Mouse (Mus musculus) hindbrain, embryonic 13.5 days (tissue): ENCODE results near the gene Frem1. TPM values are rescaled to one million over a fixed set of nuclear protein-coding genes. Genes with fewer than 3 reads are reported as not detected.

ENCODE experiments used
- ATAC-seq: fragments of 200-750 bp; cut with Nextera tagmentation; 2 replicates; pipeline ENCODE4 v1.8.0; 2017; ENCODE audit warnings: moderate TSS enrichment; ENCODE audit not compliant: low FRiP score
- H3K27ac ChIP-seq: fragments of 300-500 bp; sonication (generic); 2 replicates; pipeline ENCODE4 v1.5.1; 2015; ENCODE audit warnings: inconsistent platforms, mild to moderate bottlenecking, moderate library complexity
- H3K27me3 ChIP-seq: fragments of 300-500 bp; sonication (generic); 2 replicates; pipeline ENCODE4 v1.6.1; 2015; ENCODE audit warnings: mild to moderate bottlenecking, inconsistent platforms
- H3K36me3 ChIP-seq: fragments of 300-500 bp; sonication (generic); 2 replicates; pipeline ENCODE4 v1.6.1; 2015; ENCODE audit warnings: mild to moderate bottlenecking, inconsistent platforms
- H3K4me1 ChIP-seq: fragments of 300-500 bp; sonication (generic); replicated peaks from 2 replicates; pipeline ENCODE4 v1.6.1; 2015; ENCODE audit warnings: inconsistent platforms
- H3K4me2 ChIP-seq: fragments of 300-500 bp; sonication (generic); 2 replicates; pipeline ENCODE4 v1.6.1; 2015; ENCODE audit warnings: inconsistent platforms, mild to moderate bottlenecking, moderate library complexity
- H3K4me3 ChIP-seq: fragments of 300-500 bp; sonication (generic); 2 replicates; pipeline ENCODE4 v1.5.1; 2015; ENCODE audit warnings: mild to moderate bottlenecking, inconsistent platforms
- H3K9ac ChIP-seq: fragments of 300-500 bp; sonication (generic); 2 replicates; pipeline ENCODE4 v1.6.1; 2015; ENCODE audit warnings: mild to moderate bottlenecking, inconsistent platforms
- H3K9me3 ChIP-seq: fragments of 300-500 bp; sonication (generic); 2 replicates; pipeline ENCODE4 v1.6.1; 2016; ENCODE audit warnings: inconsistent platforms
- WGBS: fragments of 180-500 bp; shearing (Covaris S2); methylation state at CpG from one replicate; pipeline ENCODE4 v1.1.7; 2015; 5-methylcytosine and 5-hydroxymethylcytosine counted together
- polyA plus RNA-seq: library from polyadenylated mRNA; unstranded; fragments of >200 nt; fragmentation: Nextera tagmentation; extraction: Ambion mirVana; gene quantifications from 2 replicates; pipeline ENCODE4 v1.2.1, GENCODE M21; 2015

Gene Frem1
- polyA plus RNA-seq, 1 experiment from 2014 or later, result 3.4 TPM

GRCm38 (mm10) chr4:83051176-83051575, 963 bp downstream of the Frem1 start:
- H3K9ac ChIP-seq, result peak overlapping the region; percentile 63

GRCm38 (mm10) chr4:83050151-83050796, 1.9 kb downstream of the Frem1 start:
- no peak for ATAC-seq
- Histone ChIP-seq H3K9me3 (no peaks in the 10 kb centered on the region), H3K36me3 (no peaks in the 10 kb centered on the region), H3K4me1 (peaks cover 44% of the 10 kb centered on the region), H3K27me3 (peaks cover 20% of the 10 kb centered on the region), H3K4me3 (peak overlapping the region; percentile 5; the same call in 1 of the 2 replicates), H3K27ac (no peak overlapping the region), H3K4me2 (peak overlapping the region; percentile 52), H3K9ac (no peak overlapping the region)
- 77% methylated on average over 5 of the region's 5 CpGs for WGBS

More at GRCm38 (mm10) chr4:83051176-83051575, 963 bp downstream of the Frem1 start:
- peaks cover 20% of the 10 kb centered on the region for H3K27me3 ChIP-seq
- H3K4me2 ChIP-seq, result peak overlapping the region; percentile 52
- ATAC-seq, result no peak
- peaks cover 35% of the 10 kb centered on the region for H3K4me1 ChIP-seq
- H3K4me3 ChIP-seq, result peak overlapping the region; percentile 34
- no peak overlapping the region for H3K27ac ChIP-seq
- H3K36me3 ChIP-seq, result no peaks in the 10 kb centered on the region
- no peaks in the 10 kb centered on the region for H3K9me3 ChIP-seq
- 7% methylated on average over 8 of the region's 8 CpGs for WGBS

- Histone ChIP-seq H3K4me2 (0 out of 2 replicates have a peak overlapping the region, but pooled peaks have one; percentile 8), H3K9ac (no peak overlapping the region), H3K4me3 (no peak overlapping the region), H3K27ac (no peak overlapping the region), H3K9me3 (no peaks in the 10 kb centered on the region), H3K36me3 (no peaks in the 10 kb centered on the region), H3K27me3 (peaks cover 20% of the 10 kb centered on the region), H3K4me1 (peaks cover 47% of the 10 kb centered on the region)
- WGBS, result 30% methylated on average over 3 of the region's 3 CpGs
- ATAC-seq, result no peak
These were observed 2.9 kb downstream of the Frem1 start for GRCm38 (mm10) chr4:83049288-83049687.

GRCm38 (mm10) chr4:83048561-83048960, 3.6 kb downstream of the Frem1 start:
- H3K4me1 ChIP-seq, result peaks cover 47% of the 10 kb centered on the region
- H3K36me3 ChIP-seq, result no peaks in the 10 kb centered on the region
- 35% methylated on average over 2 of the region's 2 CpGs for WGBS
- 0 out of 2 replicates have a peak overlapping the region, but pooled peaks have one; percentile 4 for H3K27ac ChIP-seq
- peaks cover 20% of the 10 kb centered on the region for H3K27me3 ChIP-seq
- no peak overlapping the region for H3K4me3 ChIP-seq
- no peak overlapping the region for H3K4me2 ChIP-seq
- H3K9ac ChIP-seq, result no peak overlapping the region
- no peak for ATAC-seq
- no peaks in the 10 kb centered on the region for H3K9me3 ChIP-seq

GRCm38 (mm10) chr4:83046806-83047205, 5.3 kb downstream of the Frem1 start:
- no peak for ATAC-seq
- whole genome bisulfite sequencing, result 67% methylated on average over 2 of the region's 2 CpGs
- H3K36me3 ChIP-seq, result no peaks in the 10 kb centered on the region
- no peak overlapping the region for H3K4me2 ChIP-seq
- H3K27ac ChIP-seq, result no peak overlapping the region
- no peak overlapping the region for H3K9ac ChIP-seq
- H3K27me3 ChIP-seq, result peaks cover 17% of the 10 kb centered on the region
- H3K4me3 ChIP-seq, result no peak overlapping the region
- H3K9me3 ChIP-seq, result no peaks in the 10 kb centered on the region
- peaks cover 40% of the 10 kb centered on the region for H3K4me1 ChIP-seq

GRCm38 (mm10) chr4:83046069-83046468, 6.1 kb downstream of the Frem1 start:
- Histone ChIP-seq H3K27ac (no peak overlapping the region), H3K4me1 (peaks cover 33% of the 10 kb centered on the region), H3K9me3 (no peaks in the 10 kb centered on the region), H3K4me2 (no peak overlapping the region), H3K27me3 (peaks cover 12% of the 10 kb centered on the region), H3K4me3 (no peak overlapping the region), H3K36me3 (no peaks in the 10 kb centered on the region), H3K9ac (no peak overlapping the region)
- ATAC-seq, result no peak
- 60% methylated on average over 3 of the region's 3 CpGs for WGBS

- H3K27ac ChIP-seq, result no peak overlapping the region
- 16% methylated on average over 6 of the region's 6 CpGs for WGBS
- ATAC-seq, result no peak
- H3K36me3 ChIP-seq, result no peaks in the 10 kb centered on the region
- H3K4me1 ChIP-seq, result peaks cover 25% of the 10 kb centered on the region
- no peaks in the 10 kb centered on the region for H3K9me3 ChIP-seq
- no peak overlapping the region for H3K9ac ChIP-seq
- peaks cover 4% of the 10 kb centered on the region for H3K27me3 ChIP-seq
- no peak overlapping the region for H3K4me3 ChIP-seq
- H3K4me2 ChIP-seq, result no peak overlapping the region
These were observed 6.9 kb downstream of the Frem1 start for GRCm38 (mm10) chr4:83045266-83045665.

GRCm38 (mm10) chr4:83040780-83041179, 11.4 kb downstream of the Frem1 start:
- WGBS, result 66% methylated on average over 3 of the region's 3 CpGs
- Histone ChIP-seq H3K4me3 (no peak overlapping the region), H3K9ac (no peak overlapping the region), H3K9me3 (no peaks in the 10 kb centered on the region), H3K27ac (no peak overlapping the region), H3K27me3 (no peaks in the 10 kb centered on the region), H3K4me2 (no peak overlapping the region), H3K4me1 (peaks cover 9% of the 10 kb centered on the region), H3K36me3 (no peaks in the 10 kb centered on the region)
- ATAC-seq, result no peak

- WGBS, result 38% methylated on average over 1 of the region's 1 CpGs
- Histone ChIP-seq H3K4me2 (no peak overlapping the region), H3K36me3 (no peaks in the 10 kb centered on the region), H3K27me3 (no peaks in the 10 kb centered on the region), H3K4me1 (0 out of 2 replicates have a peak, but pooled peaks cover 2% of the 10 kb centered on the region), H3K9me3 (no peaks in the 10 kb centered on the region), H3K9ac (no peak overlapping the region), H3K27ac (no peak overlapping the region), H3K4me3 (no peak overlapping the region)
- ATAC-seq, result no peak
These were observed 19.4 kb downstream of the Frem1 start for GRCm38 (mm10) chr4:83032780-83033179.

GRCm38 (mm10) chr4:83031591-83031990, 20.5 kb downstream of the Frem1 start:
- no peaks in the 10 kb centered on the region for H3K27me3 ChIP-seq
- 0 out of 2 replicates have a peak, but pooled peaks cover 2% of the 10 kb centered on the region for H3K4me1 ChIP-seq
- WGBS, result 25% methylated on average over 3 of the region's 3 CpGs
- no peak overlapping the region for H3K4me3 ChIP-seq
- no peaks in the 10 kb centered on the region for H3K36me3 ChIP-seq
- ATAC-seq, result no peak
- H3K9ac ChIP-seq, result no peak overlapping the region
- no peaks in the 10 kb centered on the region for H3K9me3 ChIP-seq
- H3K4me2 ChIP-seq, result no peak overlapping the region
- H3K27ac ChIP-seq, result no peak overlapping the region

- Histone ChIP-seq H3K27me3 (no peaks in the 10 kb centered on the region), H3K9ac (no peak overlapping the region), H3K27ac (no peak overlapping the region), H3K9me3 (no peaks in the 10 kb centered on the region), H3K4me3 (no peak overlapping the region), H3K4me1 (0 out of 2 replicates have a peak, but pooled peaks cover 2% of the 10 kb centered on the region), H3K36me3 (no peaks in the 10 kb centered on the region), H3K4me2 (no peak overlapping the region)
- WGBS, result 88% methylated on average over 6 of the region's 6 CpGs
- ATAC-seq, result no peak
These were observed 22.0 kb downstream of the Frem1 start for GRCm38 (mm10) chr4:83030097-83030496.

GRCm38 (mm10) chr4:83020759-83021555, 31.2 kb downstream of the Frem1 start:
- ATAC-seq, result 0 out of 2 replicates have a peak, but pooled peaks have one; percentile 53
- peak overlapping the region; percentile 6; the same call in 1 of the 2 replicates for H3K9ac ChIP-seq
- no peaks in the 10 kb centered on the region for H3K9me3 ChIP-seq
- H3K4me3 ChIP-seq, result no peak overlapping the region
- H3K27me3 ChIP-seq, result no peaks in the 10 kb centered on the region
- no peak overlapping the region for H3K27ac ChIP-seq
- no peaks in the 10 kb centered on the region for H3K36me3 ChIP-seq
- no peak overlapping the region for H3K4me2 ChIP-seq
- peaks cover 20% of the 10 kb centered on the region for H3K4me1 ChIP-seq
- WGBS, result 32% methylated on average over 15 of the region's 15 CpGs
